Mouse (Mus musculus) embryonic facial prominence, embryonic 13.5 days (tissue): ENCODE measurements around the gene Rbm8a. TPM values are rescaled to one million over a fixed set of nuclear protein-coding genes. Genes with fewer than 3 reads are reported as not detected.
A peak's percentile ranks its signal among the peaks of the same experiment; 100 is the strongest.

Experiments
- ATAC-seq: fragments of 200-750 bp; cut with Nextera tagmentation; 2 replicates; pipeline ENCODE4 v1.8.0; 2017; ENCODE audit warnings: low read depth; ENCODE audit not compliant: insufficient number of reproducible peaks, insufficient read depth, low FRiP score, low TSS enrichment
- H3K27ac ChIP-seq: fragments of 300-500 bp; sonication (generic); 2 replicates; pipeline ENCODE4 v1.5.1; 2015; ENCODE audit warnings: moderate library complexity, mild to moderate bottlenecking, inconsistent platforms
- H3K27me3 ChIP-seq: fragments of 300-500 bp; sonication (generic); 2 replicates; pipeline ENCODE4 v1.6.1; 2015; ENCODE audit warnings: mild to moderate bottlenecking, inconsistent platforms
- H3K36me3 ChIP-seq: fragments of 300-500 bp; sonication (generic); 2 replicates; pipeline ENCODE4 v1.6.1; 2015; ENCODE audit warnings: mild to moderate bottlenecking, inconsistent platforms
- H3K4me1 ChIP-seq: fragments of 300-500 bp; sonication (generic); 2 replicates; pipeline ENCODE4 v1.6.1; 2015; ENCODE audit warnings: inconsistent platforms
- H3K4me2 ChIP-seq: fragments of 300-500 bp; sonication (generic); 2 replicates; pipeline ENCODE4 v1.6.1; 2015; ENCODE audit warnings: moderate library complexity, mild to moderate bottlenecking, inconsistent platforms
- H3K4me3 ChIP-seq: fragments of 300-500 bp; sonication (generic); 2 replicates; pipeline ENCODE4 v1.5.1; 2015; ENCODE audit warnings: mild to moderate bottlenecking, inconsistent platforms
- H3K9ac ChIP-seq: fragments of 300-500 bp; sonication (generic); 2 replicates; pipeline ENCODE4 v1.6.1; 2015; ENCODE audit warnings: mild to moderate bottlenecking, inconsistent platforms
- H3K9me3 ChIP-seq: fragments of 300-500 bp; sonication (generic); 2 replicates; pipeline ENCODE4 v1.6.1; 2016; ENCODE audit warnings: inconsistent platforms
- WGBS: fragments of 180-500 bp; shearing (Covaris S2); methylation state at CpG from one replicate; pipeline ENCODE4 v1.1.7; 2015; ENCODE audit warnings: mixed read lengths; 5-methylcytosine and 5-hydroxymethylcytosine counted together
- polyA plus RNA-seq: library from polyadenylated mRNA; unstranded; fragments of >200 nt; fragmentation: Nextera tagmentation; extraction: Ambion mirVana; gene quantifications from 2 replicates; pipeline ENCODE4 v1.2.1, GENCODE M21; 2015

The Rbm8a gene
- 148 and 157 TPM in 2 replicates for polyA plus RNA-seq

DNA sequence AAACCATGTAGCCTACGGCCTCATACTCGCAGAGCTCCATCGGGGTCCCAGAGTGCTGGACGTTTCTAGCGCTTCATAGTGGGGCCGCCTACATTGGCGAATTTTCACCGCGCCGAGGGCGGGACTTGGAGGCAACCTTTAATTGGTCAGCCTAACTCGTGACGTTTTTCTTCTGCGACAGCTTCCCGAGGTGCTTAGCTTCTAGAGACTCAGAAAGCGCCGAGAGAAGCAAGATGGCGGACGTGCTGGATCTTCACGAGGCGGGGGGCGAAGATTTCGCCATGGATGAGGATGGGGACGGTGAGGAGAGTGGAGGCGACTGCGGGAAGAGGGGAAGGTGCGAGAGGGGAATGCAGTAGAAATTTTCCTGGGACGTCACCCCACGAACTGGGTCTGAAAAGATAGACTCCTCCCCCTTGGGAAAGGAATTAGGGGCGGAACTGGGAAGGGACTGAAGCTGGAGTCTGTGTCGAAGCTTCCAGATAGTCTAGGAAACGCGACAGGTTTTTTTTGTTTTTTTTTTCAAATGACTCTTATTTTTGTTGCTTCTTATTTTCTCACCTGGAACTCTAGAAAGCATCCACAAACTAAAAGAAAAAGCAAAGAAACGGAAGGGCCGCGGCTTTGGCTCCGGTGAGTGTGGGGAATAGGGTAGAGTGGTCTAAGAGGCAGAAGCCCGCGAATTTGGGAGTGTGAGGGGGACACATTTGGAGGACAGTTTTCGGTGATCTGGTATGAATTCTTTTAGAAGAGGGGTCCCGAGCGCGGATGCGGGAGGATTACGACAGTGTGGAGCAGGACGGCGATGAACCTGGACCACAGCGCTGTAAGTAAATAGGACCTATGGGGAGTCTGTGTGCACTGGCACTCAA, at the start of gene Rbm8a:
TSS of gene Rbm8a (plus strand) at position 205 of the 872 bp plus-strand sequence.
- H3K36me3 ChIP-seq, result peaks cover 39% of the 10 kb centered on the region
- peak within 1 kb of the TSS; percentile 85 for H3K9ac ChIP-seq
- WGBS, result under 1% methylated on average over 48 of the region's 48 CpGs
- H3K4me3 ChIP-seq, result peak within 1 kb of the TSS; percentile 70
- peak within 1 kb of the TSS; percentile 82 for H3K27ac ChIP-seq
- ATAC-seq, result peak; percentile 89
- no peaks in the 10 kb centered on the region for H3K9me3 ChIP-seq
- peak within 1 kb of the TSS; percentile 78 for H3K4me2 ChIP-seq
- H3K27me3 ChIP-seq, result no peaks in the 10 kb centered on the region
- peaks cover 17% of the 10 kb centered on the region for H3K4me1 ChIP-seq

- Histone ChIP-seq H3K9ac (no peak overlapping the region), H3K4me1 (peaks cover 28% of the 10 kb centered on the region), H3K9me3 (no peaks in the 10 kb centered on the region), H3K27me3 (no peaks in the 10 kb centered on the region; the same call in 1 of the 2 replicates), H3K27ac (no peak overlapping the region), H3K4me2 (peak overlapping the region; percentile 64; the same call in 1 of the 2 replicates), H3K4me3 (no peak overlapping the region), H3K36me3 (peaks cover 9% of the 10 kb centered on the region; the same call in 1 of the 2 replicates)
- WGBS, result 45% methylated on average over 6 of the region's 6 CpGs
- ATAC-seq, result no peak
Measured at GRCm38 (mm10) chr3:96581141-96581540, 48.6 kb upstream of the Rbm8a start.

GRCm38 (mm10) chr3:96581771-96582515, 47.8 kb upstream of the Rbm8a start:
- Histone ChIP-seq H3K4me3 (no peak overlapping the region), H3K4me1 (peaks cover 20% of the 10 kb centered on the region), H3K9me3 (no peaks in the 10 kb centered on the region), H3K27me3 (no peaks in the 10 kb centered on the region; the same call in 1 of the 2 replicates), H3K9ac (no peak overlapping the region), H3K4me2 (no peak overlapping the region), H3K27ac (no peak overlapping the region), H3K36me3 (peaks cover 9% of the 10 kb centered on the region; the same call in 1 of the 2 replicates)
- ATAC-seq, result no peak
- WGBS, result 87% methylated on average over 16 of the region's 16 CpGs

DNA sequence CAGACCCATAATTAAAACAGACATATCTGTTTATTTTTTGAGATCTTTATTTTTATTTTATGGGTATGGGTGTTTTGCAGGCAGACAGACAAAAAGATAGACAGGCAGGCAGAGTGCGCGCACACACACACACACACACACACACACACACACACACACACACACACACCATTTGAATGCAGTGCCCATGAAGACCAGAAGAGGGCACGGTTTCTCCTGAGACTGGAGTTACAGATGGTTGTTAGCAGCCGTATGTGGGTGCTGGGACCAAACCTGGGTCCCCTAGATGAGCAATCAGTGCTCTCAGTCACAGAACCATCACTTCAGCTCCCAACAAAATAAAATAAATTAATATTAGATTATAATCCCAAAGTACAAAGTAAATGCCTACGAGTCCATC, 46.3 kb upstream of the Rbm8a start:
- Histone ChIP-seq H3K4me2 (no peak overlapping the region), H3K9me3 (no peaks in the 10 kb centered on the region), H3K9ac (no peak overlapping the region), H3K4me1 (peaks cover 15% of the 10 kb centered on the region), H3K27ac (no peak overlapping the region), H3K27me3 (no peaks in the 10 kb centered on the region; the same call in 1 of the 2 replicates), H3K4me3 (no peak overlapping the region), H3K36me3 (peaks cover 9% of the 10 kb centered on the region; the same call in 1 of the 2 replicates)
- 89% methylated on average over 5 of the region's 5 CpGs for WGBS
- ATAC-seq, result no peak

GRCm38 (mm10) chr3:96590657-96591056, 39.1 kb upstream of the Rbm8a start:
- H3K4me2 ChIP-seq, result no peak overlapping the region
- no peak overlapping the region for H3K27ac ChIP-seq
- no peak overlapping the region for H3K9ac ChIP-seq
- H3K9me3 ChIP-seq, result no peaks in the 10 kb centered on the region
- H3K36me3 ChIP-seq, result no peaks in the 10 kb centered on the region
- 78% methylated on average over 4 of the region's 4 CpGs for WGBS
- peaks cover 10% of the 10 kb centered on the region for H3K27me3 ChIP-seq
- no peak overlapping the region for H3K4me3 ChIP-seq
- ATAC-seq, result no peak
- H3K4me1 ChIP-seq, result peaks cover 15% of the 10 kb centered on the region

GRCm38 (mm10) chr3:96593374-96593773, 36.4 kb upstream of the Rbm8a start:
- ATAC-seq, result no peak
- H3K27me3 ChIP-seq, result peaks cover 23% of the 10 kb centered on the region
- under 1% methylated on average over 10 of the region's 10 CpGs for WGBS
- H3K4me1 ChIP-seq, result peaks cover 39% of the 10 kb centered on the region
- peak overlapping the region; percentile 64 for H3K4me3 ChIP-seq
- no peaks in the 10 kb centered on the region for H3K9me3 ChIP-seq
- H3K36me3 ChIP-seq, result no peaks in the 10 kb centered on the region
- peak overlapping the region; percentile 86; the same call in 1 of the 2 replicates for H3K27ac ChIP-seq
- peak overlapping the region; percentile 80 for H3K9ac ChIP-seq
- H3K4me2 ChIP-seq, result peak overlapping the region; percentile 74

GRCm38 (mm10) chr3:96593790-96594560, 35.8 kb upstream of the Rbm8a start, which contains the start of gene Polr3gl:
Gene Polr3gl (minus strand): TSS chr3:96594181.
- Histone ChIP-seq H3K4me2 (peak within 1 kb of the TSS; percentile 74), H3K27ac (peak within 1 kb of the TSS; percentile 86), H3K4me1 (peaks cover 45% of the 10 kb centered on the region), H3K36me3 (no peaks in the 10 kb centered on the region), H3K9ac (peak within 1 kb of the TSS; percentile 80), H3K9me3 (no peaks in the 10 kb centered on the region), H3K4me3 (peak within 1 kb of the TSS; percentile 64), H3K27me3 (peaks cover 26% of the 10 kb centered on the region)
- peak; percentile 82 for ATAC-seq
- WGBS, result under 1% methylated on average over 38 of the region's 38 CpGs

- no peak overlapping the region for H3K4me3 ChIP-seq
- no peak overlapping the region for H3K27ac ChIP-seq
- H3K4me1 ChIP-seq, result peaks cover 48% of the 10 kb centered on the region
- peaks cover 32% of the 10 kb centered on the region for H3K27me3 ChIP-seq
- no peaks in the 10 kb centered on the region for H3K9me3 ChIP-seq
- no peak overlapping the region for H3K9ac ChIP-seq
- H3K36me3 ChIP-seq, result no peaks in the 10 kb centered on the region
- WGBS, result 81% methylated on average over 5 of the region's 5 CpGs
- no peak overlapping the region for H3K4me2 ChIP-seq
- ATAC-seq, result no peak
Measured at GRCm38 (mm10) chr3:96594851-96595250, 34.9 kb upstream of the Rbm8a start.

DNA sequence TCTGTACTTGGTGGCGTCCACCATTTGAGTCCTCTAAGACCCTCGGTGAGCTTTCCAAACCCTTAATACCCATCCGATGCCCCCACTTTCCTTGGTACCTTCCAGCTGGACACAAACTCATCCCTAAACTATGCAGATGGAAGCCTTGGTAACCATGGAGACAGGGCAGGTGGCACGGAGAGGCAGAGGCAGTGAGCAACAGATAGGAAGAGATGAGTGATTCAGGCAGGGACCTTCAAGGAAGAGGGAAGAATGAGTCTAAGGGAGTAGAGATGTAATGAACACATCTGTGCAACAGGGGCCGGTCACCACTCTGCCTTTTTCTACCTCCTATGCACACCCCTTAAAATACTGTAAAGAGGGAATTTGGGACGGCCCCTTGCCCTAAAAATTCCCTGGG, 34.1 kb upstream of the Rbm8a start:
- ATAC-seq, result no peak
- Histone ChIP-seq H3K4me3 (peak overlapping the region; percentile 58), H3K9ac (peak overlapping the region; percentile 80; the same call in 1 of the 2 replicates), H3K4me2 (peak overlapping the region; percentile 98), H3K9me3 (no peaks in the 10 kb centered on the region), H3K36me3 (no peaks in the 10 kb centered on the region), H3K27me3 (peaks cover 32% of the 10 kb centered on the region), H3K4me1 (peaks cover 56% of the 10 kb centered on the region), H3K27ac (no peak overlapping the region)
- 23% methylated on average over 6 of the region's 6 CpGs for WGBS

DNA sequence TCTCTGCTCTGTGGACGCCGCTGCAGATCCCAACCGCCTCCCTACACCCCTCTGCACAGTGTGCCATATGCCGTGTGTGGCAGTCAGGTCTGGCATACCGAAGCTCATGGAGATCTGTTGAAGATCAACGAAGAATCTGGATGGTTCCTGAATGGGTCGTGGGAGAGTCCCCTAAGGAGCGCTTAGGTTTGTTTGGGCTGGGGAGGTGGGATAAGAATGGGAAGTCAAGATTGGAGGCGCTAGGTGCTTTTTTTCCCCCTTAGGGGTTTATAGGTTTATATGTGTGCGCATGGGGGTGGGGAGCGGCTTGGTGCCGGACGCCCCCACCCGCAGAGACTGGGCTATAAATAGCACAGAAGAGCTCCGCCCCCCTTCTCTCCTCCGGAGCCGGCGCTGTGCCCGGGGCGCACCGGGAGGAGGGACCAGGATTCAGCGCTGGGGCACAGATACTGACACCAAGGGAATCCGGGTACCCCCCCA, 33.5 kb upstream of the Rbm8a start, which contains the start of gene Ankrd34a:
TSS of gene Ankrd34a (plus strand) at position 409 of the 480 bp plus-strand sequence.
- Histone ChIP-seq H3K9me3 (no peaks in the 10 kb centered on the region), H3K36me3 (no peaks in the 10 kb centered on the region), H3K9ac (peak within 1 kb of the TSS; percentile 80), H3K27ac (peak within 1 kb of the TSS; percentile 77), H3K4me1 (peaks cover 56% of the 10 kb centered on the region), H3K4me2 (peak within 1 kb of the TSS; percentile 98), H3K4me3 (peak within 1 kb of the TSS; percentile 58), H3K27me3 (peaks cover 32% of the 10 kb centered on the region)
- WGBS, result under 1% methylated on average over 23 of the region's 23 CpGs
- no peak for ATAC-seq
